In the genomic region with DNA sequence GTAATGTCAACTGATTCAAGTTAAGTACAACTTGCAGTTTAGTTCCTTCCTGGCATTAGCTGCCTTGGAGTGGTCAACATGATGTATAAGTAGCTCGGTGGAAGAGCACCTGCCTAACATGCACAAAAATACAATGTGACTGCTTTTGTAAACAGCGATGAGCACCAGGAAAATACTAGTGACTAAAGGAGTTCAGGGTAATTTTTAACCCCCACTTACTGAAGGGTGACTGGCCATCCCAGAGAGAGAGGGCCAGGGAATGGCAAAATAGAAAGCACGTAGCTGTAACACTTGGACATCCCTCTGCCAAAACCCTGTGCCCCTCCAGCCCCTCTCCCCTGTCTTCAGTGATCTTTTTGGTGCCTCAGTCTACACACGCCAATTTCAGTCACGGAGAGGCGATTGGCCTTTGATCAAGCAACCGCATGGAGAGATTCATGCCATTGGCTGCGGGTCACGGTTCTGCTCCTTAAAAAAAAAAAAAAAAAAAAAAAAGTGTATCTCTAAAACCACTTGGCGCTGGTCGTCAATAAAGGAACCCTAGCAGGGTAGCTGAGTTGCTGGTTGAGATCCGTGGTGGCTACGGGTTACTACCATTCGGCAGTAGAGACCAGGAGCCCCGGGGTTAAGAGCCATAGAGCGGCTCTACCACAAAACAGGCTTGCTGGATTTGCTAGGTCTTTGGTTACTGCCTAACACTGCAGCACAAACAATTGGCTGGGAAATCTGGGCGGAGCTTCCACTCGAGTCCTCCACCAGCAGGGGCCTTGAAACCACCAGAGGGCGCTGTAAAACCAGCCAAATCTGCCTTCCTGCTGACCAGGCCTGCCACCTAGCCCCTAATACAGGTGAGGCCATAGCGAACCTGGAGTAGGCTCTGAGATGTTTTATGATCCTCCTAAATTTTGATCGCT, we compare ENCODE assay signal across 8 mouse cellular contexts. TPM values are rescaled to one million over a fixed set of nuclear protein-coding genes. Genes with fewer than 3 reads are reported as not detected.
DNase-seq lines count a peak whose midpoint lies in the region; ATAC-seq and TF ChIP-seq lines count a peak whose summit lies in the region.

No protein-coding gene starts in this region.

- no peaks in the 10 kb centered on the region for H3K9me3 ChIP-seq in ES-E14 (ENCODE audit: control insufficient read depth, insufficient read depth, low read depth, low read length)
- no peaks in the 10 kb centered on the region for H3K9me3 ChIP-seq in forebrain, embryonic 15.5 days

- WGBS in forebrain, embryonic 15.5 days: 11% methylated on average over 21 of the region's 21 CpGs
- WGBS in lung, adult 2 months: 8% methylated on average over 21 of the region's 21 CpGs

- peak overlapping the region; percentile 46 to 56 for H3K4me3 ChIP-seq in ES-E14 (ENCODE audit: insufficient read depth in 1 of 2, low read depth in 1 of 2, low read length in 2 of 2, poor library complexity in 1 of 2, severe bottlenecking in 1 of 2)
- peak overlapping the region; percentile 37 for H3K4me3 ChIP-seq in forebrain, embryonic 15.5 days
- peak overlapping the region; percentile 56 for H3K4me3 ChIP-seq in lung, adult 2 months (replicated peaks; ENCODE audit: extremely low read depth, low read depth, low read length)

- H3K4me1 ChIP-seq in ES-E14 (ENCODE audit: control insufficient read depth in 2 of 2, insufficient read depth in 2 of 2, low read length in 2 of 2, poor library complexity in 1 of 2): peaks cover 2 to 15% of the 10 kb centered on the region in 2 experiments
- peaks cover 8% of the 10 kb centered on the region for H3K4me1 ChIP-seq in forebrain, embryonic 15.5 days
- H3K4me1 ChIP-seq in lung, adult 2 months (ENCODE audit: control insufficient read depth, insufficient read depth, low read length): no peaks in the 10 kb centered on the region

- H3K9ac ChIP-seq in ES-E14 (ENCODE audit: insufficient read depth, low read depth, low read length, poor library complexity, severe bottlenecking): peak overlapping the region; percentile 44
- H3K9ac ChIP-seq in forebrain, embryonic 15.5 days (replicated peaks): peak overlapping the region; percentile 36

- DNase-seq in ES-E14 (ENCODE audit: low read depth, low spot score): peak; percentile 98
- DNase-seq in cerebellum, adult 11-12 months: peak; percentile 95
- peak; percentile 77 for DNase-seq in heart, postnatal 25 days (ENCODE audit: low spot score)
- peak; percentile 92 to 98 for DNase-seq in layer of hippocampus, adult 18-20 months (ENCODE audit: low spot score in 2 of 2)
- peak; percentile 93 for DNase-seq in lung, adult 2 months
- peak; percentile 78 to 86 for DNase-seq in thymus, adult 18-20 months

- H3K27ac ChIP-seq in ES-E14 (ENCODE audit: insufficient read depth, low read depth, low read length, poor library complexity, severe bottlenecking): no peak overlapping the region
- peak overlapping the region; percentile 49; the same call in 1 of the 2 replicates for H3K27ac ChIP-seq in forebrain, embryonic 15.5 days (replicated peaks)

- ATAC-seq in forebrain, embryonic 15.5 days (replicated peaks): peak; percentile 76
- peak; percentile 80 for ATAC-seq in neutrophil, adult 5-6 weeks (ENCODE audit: extremely low read depth, insufficient number of reproducible peaks, low FRiP score, poor library complexity, severe bottlenecking)

- H3K27me3 ChIP-seq in forebrain, embryonic 15.5 days: no peaks in the 10 kb centered on the region

- no peaks in the 10 kb centered on the region for H3K36me3 ChIP-seq in ES-E14 (ENCODE audit: control insufficient read depth, insufficient read depth, low read length, poor library complexity, severe bottlenecking)
- H3K36me3 ChIP-seq in forebrain, embryonic 15.5 days: no peaks in the 10 kb centered on the region

- H3K4me2 ChIP-seq in forebrain, embryonic 15.5 days (replicated peaks): peak overlapping the region; percentile 44

- intact Hi-C loops in heart, postnatal 25 days (cut with DNase I): no loop called here

- in situ Hi-C loops in ES-E14 (cut with MboI; ENCODE audit: low sequenced_read_pairs in 2 of 2, unreplicated experiment in 2 of 2): no loop called here

- no peak for TF ChIP-seq POLR2A in lung, adult 2 months (IDR thresholded peaks at IDR 0.05; ENCODE audit: borderline replicate concordance, extremely low read depth, low read depth, low read length)

- TF ChIP-seq CTCF in lung, adult 2 months (IDR thresholded peaks at IDR 0.05; ENCODE audit: insufficient read depth, low read length): peak; percentile 83

TF ChIP-seq in ES-E14, 5 proteins besides CTCF, POLR2A, EP300 and RAD21:
- TF ChIP-seq ZNF384 (IDR thresholded peaks at IDR 0.05; ENCODE audit: low read depth, low read length) (0 out of 2 replicates have a peak, but pooled peaks have one; percentile 33), ZC3H11A (IDR thresholded peaks at IDR 0.05; ENCODE audit: borderline replicate concordance, low read depth, low read length) (peak; percentile 42; the same call in 1 of the 2 replicates), CHD2 (IDR thresholded peaks at IDR 0.05; ENCODE audit: low read depth, low read length) (no peak), HCFC1 (IDR thresholded peaks at IDR 0.05; ENCODE audit: borderline replicate concordance, insufficient read depth, low read length) (peak; percentile 48; the same call in 1 of the 2 replicates), MAFK (IDR thresholded peaks at IDR 0.05; ENCODE audit: insufficient read depth, low read depth, low read length) (0 out of 2 replicates have a peak, but pooled peaks have one; percentile 5)
TF ChIP-seq in ES-E14: peak in this region for 4.

RNA-seq across cellular contexts. Expression of a gene that starts 5.1 kb away (rescaled TPM):
- total RNA-seq in ES-E14 (2012; rRNA removed): 114 and 177 TPM in 2 replicates
- 175 and 182 TPM in 2 replicates for polyA plus RNA-seq in forebrain, embryonic 15.5 days (2015; fragmentation: Nextera tagmentation; extraction: Ambion mirVana)
- 100 to 1,000 TPM in 1 of 2 experiments, 10 to 100 TPM in 1; 94.4 to 100 TPM for total RNA-seq in heart, postnatal 25 days (2021)
- 100 to 1,000 TPM; 108 to 110 TPM for total RNA-seq in layer of hippocampus, adult 18-20 months (2021)
- polyA plus RNA-seq in lung, adult 2 months (2012; rRNA removed): 32.9 and 52.4 TPM in 2 replicates
- total RNA-seq in neutrophil, adult 5-6 weeks (2017): 39.8 and 44.5 TPM in 2 replicates

RNA-seq across cellular contexts. Expression of a gene that starts 13.4 kb away (rescaled TPM):
- total RNA-seq in ES-E14 (2012; rRNA removed): 0.48 and 0.67 TPM in 2 replicates
- 10.5 and 10.6 TPM in 2 replicates for polyA plus RNA-seq in forebrain, embryonic 15.5 days (2015; fragmentation: Nextera tagmentation; extraction: Ambion mirVana)
- total RNA-seq in heart, postnatal 25 days (2021): not detected
- total RNA-seq in layer of hippocampus, adult 18-20 months (2021): 10 to 100 TPM; 12.2 to 12.3 TPM
- 0.63 and 0.83 TPM in 2 replicates for polyA plus RNA-seq in lung, adult 2 months (2012; rRNA removed)
- not detected in 2 replicates for total RNA-seq in neutrophil, adult 5-6 weeks (2017)

RNA-seq across cellular contexts. Expression of a gene that starts 42.5 kb away (rescaled TPM):
- total RNA-seq in ES-E14 (2012; rRNA removed): not detected in 2 replicates
- 0.23 and 0.66 TPM in 2 replicates for polyA plus RNA-seq in forebrain, embryonic 15.5 days (2015; fragmentation: Nextera tagmentation; extraction: Ambion mirVana)
- total RNA-seq in heart, postnatal 25 days (2021): not detected
- under 1 TPM; 0.30 to 0.91 TPM for total RNA-seq in layer of hippocampus, adult 18-20 months (2021)
- 0.21 TPM in 1 of 2 replicates, not detected in the other for polyA plus RNA-seq in lung, adult 2 months (2012; rRNA removed)
- not detected in 2 replicates for total RNA-seq in neutrophil, adult 5-6 weeks (2017)

RNA-seq across cellular contexts. Expression of a gene that starts 52.7 kb away (rescaled TPM):
- 0.13 and 0.21 TPM in 2 replicates for total RNA-seq in ES-E14 (2012; rRNA removed)
- 0.25 and 0.40 TPM in 2 replicates for polyA plus RNA-seq in forebrain, embryonic 15.5 days (2015; fragmentation: Nextera tagmentation; extraction: Ambion mirVana)
- total RNA-seq in heart, postnatal 25 days (2021): under 1 TPM; 0.10 to 0.20 TPM
- total RNA-seq in layer of hippocampus, adult 18-20 months (2021): not detected
- polyA plus RNA-seq in lung, adult 2 months (2012; rRNA removed): 0.42 and 0.73 TPM in 2 replicates
- total RNA-seq in neutrophil, adult 5-6 weeks (2017): not detected in 2 replicates
